Mouse (Mus musculus) neutrophil, adult 59 days (primary cell): Measurements from ENCODE around the gene Mlc1. TPM values are rescaled to one million over a fixed set of nuclear protein-coding genes. Genes with fewer than 3 reads are reported as not detected.

Source experiments
- total RNA-seq, 2 experiments: library from RNA; stranded (reverse); gene quantifications; 1 replicate in 1 of 2; 2 replicates in 1 of 2; pipeline ENCODE4 v1.2.4; 2023

Gene Mlc1
- not detected for total RNA-seq

DNA sequence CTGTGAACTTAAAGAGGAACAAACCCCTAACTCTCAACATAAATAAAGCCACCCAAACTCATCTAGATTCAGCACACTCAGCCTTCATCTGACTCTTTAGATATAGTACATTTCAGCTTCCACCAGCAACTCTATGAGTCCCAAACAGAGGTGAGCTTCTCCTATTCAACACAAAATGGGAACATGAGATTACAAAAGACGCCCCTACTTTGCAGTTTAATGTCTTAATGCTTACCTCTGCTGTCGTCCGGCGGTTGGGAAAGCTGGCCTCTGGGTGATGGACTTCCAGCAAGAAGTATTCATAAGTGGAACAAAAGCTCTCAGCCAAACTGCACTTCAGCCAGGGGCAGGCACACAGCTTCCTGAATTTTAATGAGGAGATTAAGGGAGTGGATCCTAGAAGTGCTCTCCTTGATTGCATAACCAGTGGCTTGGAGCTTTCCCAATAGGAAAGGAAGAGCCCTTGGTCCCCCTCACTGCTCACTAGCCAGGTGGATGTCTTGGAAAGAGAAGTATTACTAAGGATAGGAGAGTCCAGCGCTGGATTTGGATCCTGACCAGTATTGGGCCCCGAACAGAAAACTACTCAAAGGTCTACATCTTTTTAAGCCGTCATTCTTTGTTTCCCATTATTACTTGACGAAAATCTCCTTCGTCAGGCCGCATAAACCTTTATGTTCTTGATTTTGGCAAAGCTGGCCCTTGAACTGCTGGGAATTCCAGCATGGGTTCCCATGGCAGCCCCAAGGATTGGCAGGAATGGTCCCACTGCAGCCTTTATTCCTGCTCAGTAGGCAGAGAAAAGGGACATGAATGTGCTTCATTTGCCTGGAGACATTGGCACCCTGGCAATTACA, at the start of gene Mlc1:
Mlc1 (minus strand) TSS at position 727 of the 857 bp plus-strand sequence.

GRCm38 (mm10) chr15:88982534-88983079, 3.8 kb upstream of the Mlc1 start, which contains the start of gene Mov10l1:
Gene Mov10l1, plus strand, starts transcription at chr15:88982909.

DNA sequence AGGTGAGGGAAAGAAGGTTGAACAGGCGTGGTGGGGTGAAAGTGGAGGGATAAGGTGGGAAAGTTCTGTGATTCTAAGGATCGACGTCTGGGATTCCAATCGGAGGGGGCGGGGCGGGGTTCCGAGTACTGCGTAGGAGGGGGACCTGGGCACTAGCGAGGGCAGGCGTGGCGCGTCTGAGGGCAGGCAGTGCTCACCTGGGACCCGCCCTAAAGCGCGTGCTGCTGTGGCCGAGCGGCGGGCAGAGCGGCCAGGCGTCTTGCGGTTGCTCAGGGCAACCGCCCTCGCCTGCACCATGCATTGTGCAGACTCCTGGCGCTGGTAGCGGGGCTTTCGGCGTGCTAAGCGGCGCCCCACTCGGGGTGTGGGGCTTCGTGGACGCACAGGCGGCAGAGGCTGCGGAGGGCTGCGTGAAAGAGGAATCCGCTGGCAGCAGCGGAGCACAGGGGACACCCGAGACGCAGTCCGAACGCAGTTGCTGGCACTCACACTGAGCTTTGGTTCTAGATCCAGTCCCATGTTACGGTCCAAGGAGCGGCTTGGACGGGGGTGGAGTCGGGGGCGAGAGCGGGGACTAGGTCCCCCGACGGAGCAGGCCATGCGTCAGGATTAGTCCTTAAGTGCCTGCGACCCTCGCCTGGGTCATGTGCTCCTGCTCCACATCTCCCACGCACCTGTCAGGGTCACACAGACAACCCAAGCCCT, 24.3 kb downstream of the Mlc1 start, which contains the start of gene Ttll8:
Ttll8 (minus strand) TSS at position 51 of the 705 bp plus-strand sequence.

Other genes starting within 250 kb of the Mlc1 start
- 10 to 100 TPM; 58.9 to 61.8 TPM for gene Brd1, start 244.8 kb downstream of the Mlc1 start, total RNA-seq
- gene Zbed4, start 227.3 kb downstream of the Mlc1 start, total RNA-seq: 10 to 100 TPM; 19.4 to 21.2 TPM
- 10 to 100 TPM in 1 of 2 experiments, 1 to 10 TPM in 1; 8.0 to 13.5 TPM for gene Alg12, start 159.7 kb downstream of the Mlc1 start, total RNA-seq
- gene Creld2, start 159.4 kb downstream of the Mlc1 start, total RNA-seq: 10 to 100 TPM; 21.8 to 22.8 TPM
- 10 to 100 TPM; 22.0 to 23.9 TPM for gene Pim3, start 116.8 kb downstream of the Mlc1 start, total RNA-seq
- not detected for gene Ttll8, start 24.6 kb downstream of the Mlc1 start, total RNA-seq
- gene Mov10l1, start 3.9 kb upstream of the Mlc1 start, total RNA-seq: not detected
- under 1 TPM in 1 of 2 experiments, not detected in 1; 0.16 TPM for gene Panx2, start 80.7 kb upstream of the Mlc1 start, total RNA-seq
- 10 to 100 TPM; 44.3 to 45.0 TPM for gene Trabd, start 96.1 kb upstream of the Mlc1 start, total RNA-seq
- 10 to 100 TPM; 21.6 to 22.1 TPM for gene Selenoo, start 110.1 kb upstream of the Mlc1 start, total RNA-seq
- gene Tubgcp6, start 144.1 kb upstream of the Mlc1 start, total RNA-seq: 10 to 100 TPM; 18.1 to 21.5 TPM
- 1 to 10 TPM; 8.2 to 9.6 TPM for gene Hdac10, start 149.7 kb upstream of the Mlc1 start, total RNA-seq
- under 1 TPM in 1 of 2 experiments, not detected in 1; 0.20 TPM for gene Mapk12, start 161.7 kb upstream of the Mlc1 start, total RNA-seq
- gene Mapk11, start 170.6 kb upstream of the Mlc1 start, total RNA-seq: under 1 TPM; 0.27 to 0.42 TPM
- 10 to 100 TPM; 50.5 to 82.5 TPM for gene Plxnb2, start 201.8 kb upstream of the Mlc1 start, total RNA-seq
- 1 to 10 TPM; 2.0 to 2.2 TPM for gene Dennd6b, start 217.5 kb upstream of the Mlc1 start, total RNA-seq
- gene Ppp6r2, start 232.5 kb upstream of the Mlc1 start, total RNA-seq: 10 to 100 TPM; 23.9 to 31.0 TPM